Mouse (Mus musculus) monocyte, adult 59 days (primary cell): ENCODE measurements around the gene Cadm1. TPM values are rescaled to one million over a fixed set of nuclear protein-coding genes. Genes with fewer than 3 reads are reported as not detected.

Experiments
- total RNA-seq, 2 experiments: library from RNA; stranded (reverse); gene quantifications; one replicate each; pipeline ENCODE4 v1.2.4; 2023

Cadm1 gene
- 10 to 100 TPM; 47.0 to 51.7 TPM for total RNA-seq

GRCm38 (mm10) chr9:47529602-47530450, at the start of gene Cadm1:
TSS of gene Cadm1 (plus strand) at chr9:47530173.

